Mouse (Mus musculus): ENCODE measurements around the gene Ostf1.
"Not testable (repeated sequence)": the region's sequence is repeated elsewhere in the genome, so short reads cannot be mapped to it uniquely, and the experiment has no call there.

Ostf1 gene

GRCm38 (mm10) chr19:18599051-18599450 is 32.6 kb downstream of the Ostf1 start:
- DNase-seq (ENCODE audit: low spot score in 2 of 2), result no peak

GRCm38 (mm10) chr19:18598265-18598926 is 33.2 kb downstream of the Ostf1 start:
- no peak for DNase-seq (ENCODE audit: low spot score in 2 of 2)

- no peak for DNase-seq (ENCODE audit: low spot score in 2 of 2)
These were observed 33.9 kb downstream of the Ostf1 start for GRCm38 (mm10) chr19:18597772-18598171.

GRCm38 (mm10) chr19:18596876-18597275 is 34.7 kb downstream of the Ostf1 start:
- no peak for DNase-seq (ENCODE audit: low spot score in 2 of 2)

GRCm38 (mm10) chr19:18593722-18594121 is 37.9 kb downstream of the Ostf1 start:
- no peak for DNase-seq (ENCODE audit: low spot score in 2 of 2)

- no peak for DNase-seq (ENCODE audit: low spot score in 2 of 2)
These were observed 38.7 kb downstream of the Ostf1 start for GRCm38 (mm10) chr19:18592919-18593318.

- no peak for DNase-seq (ENCODE audit: low spot score in 2 of 2)
These were observed 40.7 kb downstream of the Ostf1 start for GRCm38 (mm10) chr19:18590942-18591354.

GRCm38 (mm10) chr19:18590234-18590633 is 41.4 kb downstream of the Ostf1 start:
- no peak for DNase-seq (ENCODE audit: low spot score in 2 of 2)

- DNase-seq (ENCODE audit: low spot score in 2 of 2), result no peak
These were observed 42.3 kb downstream of the Ostf1 start for GRCm38 (mm10) chr19:18589276-18589675.

- not testable (repeated sequence) for DNase-seq (ENCODE audit: low spot score in 2 of 2)
These were observed 42.8 kb downstream of the Ostf1 start for GRCm38 (mm10) chr19:18588801-18589200.

GRCm38 (mm10) chr19:18588243-18588642 is 43.4 kb downstream of the Ostf1 start:
- DNase-seq (ENCODE audit: low spot score in 2 of 2), result no peak

- no peak for DNase-seq (ENCODE audit: low spot score in 2 of 2)
These were observed 44.5 kb downstream of the Ostf1 start for GRCm38 (mm10) chr19:18587118-18587517.

GRCm38 (mm10) chr19:18584621-18585020 is 47.0 kb downstream of the Ostf1 start:
- no peak for DNase-seq (ENCODE audit: low spot score in 2 of 2)

- no peak for DNase-seq (ENCODE audit: low spot score in 2 of 2)
These were observed 47.9 kb downstream of the Ostf1 start for GRCm38 (mm10) chr19:18583706-18584105.

- no peak for DNase-seq (ENCODE audit: low spot score in 2 of 2)
These were observed 48.7 kb downstream of the Ostf1 start for GRCm38 (mm10) chr19:18582887-18583286.

GRCm38 (mm10) chr19:18582226-18582625 is 49.4 kb downstream of the Ostf1 start:
- no peak for DNase-seq (ENCODE audit: low spot score in 2 of 2)

- DNase-seq (ENCODE audit: low spot score in 2 of 2), result no peak
These were observed 50.6 kb downstream of the Ostf1 start for GRCm38 (mm10) chr19:18581046-18581445.

- DNase-seq (ENCODE audit: low spot score in 2 of 2), result no peak
These were observed 52.6 kb downstream of the Ostf1 start for GRCm38 (mm10) chr19:18579012-18579358.

GRCm38 (mm10) chr19:18578216-18579011 is 53.2 kb downstream of the Ostf1 start:
- DNase-seq (ENCODE audit: low spot score in 2 of 2), result no peak

GRCm38 (mm10) chr19:18577348-18577747 is 54.3 kb downstream of the Ostf1 start:
- DNase-seq (ENCODE audit: low spot score in 2 of 2), result no peak

GRCm38 (mm10) chr19:18575891-18576290 is 55.7 kb downstream of the Ostf1 start:
- no peak for DNase-seq (ENCODE audit: low spot score in 2 of 2)

- no peak for DNase-seq (ENCODE audit: low spot score in 2 of 2)
These were observed 57.7 kb downstream of the Ostf1 start for GRCm38 (mm10) chr19:18573907-18574306.

- no peak for DNase-seq (ENCODE audit: low spot score in 2 of 2)
These were observed 58.2 kb downstream of the Ostf1 start for GRCm38 (mm10) chr19:18573443-18573842.

Data from right cerebral cortex, adult 2 months (tissue).